In the genomic region with DNA sequence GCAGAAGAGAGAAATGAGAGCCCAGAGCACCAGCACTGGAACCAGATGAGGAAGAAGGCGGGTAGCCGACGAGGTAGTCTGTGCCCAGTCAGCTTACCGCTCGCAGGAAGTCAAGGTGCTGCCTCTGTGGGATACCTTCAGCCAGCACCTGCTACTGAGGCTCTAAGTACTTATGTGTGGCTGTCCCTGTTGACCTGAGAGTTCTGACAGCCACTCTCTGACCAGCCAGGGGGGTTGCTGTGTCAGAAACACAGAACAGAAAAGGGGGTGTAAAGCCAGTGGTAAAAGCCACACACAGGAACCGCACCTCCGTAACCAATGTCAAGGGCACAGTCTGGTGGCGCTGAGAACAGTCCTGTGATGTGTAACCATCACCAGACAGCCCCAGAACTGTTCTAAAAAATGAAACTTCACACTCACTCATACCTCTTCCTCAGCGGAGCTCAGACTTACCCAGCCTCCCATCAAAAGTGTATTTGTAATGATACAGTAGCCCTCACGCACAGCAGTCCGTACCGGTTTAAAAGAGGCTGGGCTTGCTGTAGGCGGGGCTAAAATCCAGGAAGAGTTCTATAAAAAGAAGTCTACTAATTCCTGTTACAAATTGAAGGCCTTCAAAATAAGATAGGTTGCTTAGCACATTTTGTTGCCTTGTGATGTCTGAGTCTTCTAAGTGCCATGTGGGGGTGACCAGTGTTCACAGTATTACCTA, we compare ENCODE assay signal across 13 mouse cellular contexts.
A peak's percentile ranks its signal among the peaks of the same experiment; 100 is the strongest.
DNase-seq lines count a peak whose midpoint lies in the region; ATAC-seq and TF ChIP-seq lines count a peak whose summit lies in the region.
"Had no signal": no experiment of that assay in that cellular context is flagged by ENCODE, and none has a peak within 500 bp of the region (broad histone marks: within the 10 kb centered on the region; RNA-seq: fewer than 3 reads in every experiment).

No protein-coding gene starts in this region.

- H3K9me3 ChIP-seq in heart, embryonic 14.5 days (ENCODE audit: control insufficient read depth, low read length), result no peaks in the 10 kb centered on the region
- H3K9me3 ChIP-seq: lung, embryonic 15.5 days; midbrain, embryonic 10.5 days had no signal

- intact Hi-C loops in heart, adult 2 months (cut with DNase I), result no loop called here

- H3K4me1 ChIP-seq in heart, embryonic 14.5 days (ENCODE audit: control insufficient read depth in 2 of 2, insufficient read depth in 2 of 2, low read length in 2 of 2), result peaks cover 40 to 76% of the 10 kb centered on the region in 2 experiments
- H3K4me1 ChIP-seq in heart, adult 2 months (ENCODE audit: control insufficient read depth, insufficient read depth, low read length), result peaks cover 31% of the 10 kb centered on the region

- no peaks in the 10 kb centered on the region for H3K27me3 ChIP-seq in heart, embryonic 14.5 days (ENCODE audit: control insufficient read depth, insufficient read depth, low read length)
- no peaks in the 10 kb centered on the region for H3K27me3 ChIP-seq in heart, adult 2 months (ENCODE audit: control insufficient read depth, insufficient read depth, low read length)
- H3K27me3 ChIP-seq: CH12.LX; lung, embryonic 15.5 days had no signal

- no peaks in the 10 kb centered on the region for H3K36me3 ChIP-seq in heart, embryonic 14.5 days (ENCODE audit: control insufficient read depth, insufficient read depth, low read length)
- H3K36me3 ChIP-seq in heart, adult 2 months (ENCODE audit: control insufficient read depth, insufficient read depth, low read length), result no peaks in the 10 kb centered on the region
- H3K36me3 ChIP-seq: lung, embryonic 15.5 days; midbrain, embryonic 10.5 days had no signal

- no peak overlapping the region for H3K9ac ChIP-seq in heart, embryonic 14.5 days (ENCODE audit: low read length)
- no peak overlapping the region for H3K9ac ChIP-seq in heart, adult 2 months (ENCODE audit: low read depth, low read length)
- H3K9ac ChIP-seq: lung, embryonic 15.5 days had no signal

- H3K4me3 ChIP-seq in heart, embryonic 14.5 days (ENCODE audit: control insufficient read depth in 1 of 2, insufficient read depth in 1 of 2, low read depth in 1 of 2, low read length in 2 of 2), result no peak overlapping the region
- H3K4me3 ChIP-seq in heart, adult 2 months, result no peak overlapping the region
- H3K4me3 ChIP-seq: lung, embryonic 15.5 days; midbrain, embryonic 10.5 days had no signal

- no peak for DNase-seq in heart, adult 2 months
- DNase-seq in CD4-positive helper T cell, adult 2 months (ENCODE audit: low read depth, low spot score), result peak; percentile 20
- DNase-seq in adrenal gland, postnatal 25 days, result no peak
- no peak for DNase-seq in kidney, adult 18-20 months
- DNase-seq in cerebellum, adult 18-20 months, result no peak

- H3K27ac ChIP-seq in heart, embryonic 14.5 days (replicated peaks in 1 of 2; ENCODE audit: control insufficient read depth in 1 of 2, insufficient read depth in 1 of 2, low read depth in 2 of 2, low read length in 2 of 2), result peak overlapping the region; percentile 31 to 90; a peak in 3 of 4 replicates
- H3K27ac ChIP-seq in heart, adult 2 months, result no peak overlapping the region
- H3K27ac ChIP-seq: kidney, postnatal 0 days; lung, embryonic 15.5 days; midbrain, embryonic 10.5 days had no signal

- ATAC-seq in heart, embryonic 14.5 days (ENCODE audit: insufficient number of reproducible peaks, insufficient read depth, low FRiP score, low read depth), result no peak
- ATAC-seq in common myeloid progenitor, adult 5-6 weeks (replicated peaks; ENCODE audit: low read depth, poor library complexity, severe bottlenecking), result peak; percentile 42; the same call in 1 of the 2 replicates
- peak; percentile 47 for ATAC-seq in megakaryocyte, adult 5-6 weeks (ENCODE audit: poor library complexity, severe bottlenecking)
- ATAC-seq: inflammation-experienced regulatory T-cells, adult 6 months had no signal

- WGBS in heart, embryonic 14.5 days, result 55% methylated on average over 13 of the region's 13 CpGs
- 69% methylated on average over 13 of the region's 13 CpGs for WGBS in heart, adult 2 months

- 0 out of 2 replicates have a peak, but pooled peaks cover 2% of the 10 kb centered on the region for H3K79me2 ChIP-seq in heart, adult 2 months (replicated peaks; ENCODE audit: control insufficient read depth, insufficient read depth, low read length)

- no peak for TF ChIP-seq POLR2A in heart, adult 2 months (IDR thresholded peaks at IDR 0.05; ENCODE audit: insufficient read depth, low read depth, low read length)

- TF ChIP-seq CTCF in heart, adult 2 months (IDR thresholded peaks at IDR 0.05), result no peak

- peak overlapping the region; percentile 34 for H3K4me2 ChIP-seq in heart, embryonic 14.5 days (ENCODE audit: low read length)
- H3K4me2 ChIP-seq: lung, embryonic 15.5 days had no signal

- no peak for TF ChIP-seq EP300 in heart, adult 2 months (IDR thresholded peaks at IDR 0.05; ENCODE audit: insufficient read depth, low read depth, low read length)
